In genomic region chr4:98960243-98960642, GRCm38 (mm10) we compare ENCODE assay signal across 23 mouse cellular contexts. TPM values are rescaled to one million over a fixed set of nuclear protein-coding genes. Genes with fewer than 3 reads are reported as not detected.
A peak's percentile ranks its signal among the peaks of the same experiment; 100 is the strongest.
DNase-seq lines count a peak whose midpoint lies in the region; ATAC-seq and TF ChIP-seq lines count a peak whose summit lies in the region.
"Had no signal": no experiment of that assay in that cellular context is flagged by ENCODE, and none has a peak within 500 bp of the region (broad histone marks: within the 10 kb centered on the region; RNA-seq: fewer than 3 reads in every experiment).

No protein-coding gene starts in this region.

- TF ChIP-seq CTCF in kidney, postnatal 0 days (IDR thresholded peaks at IDR 0.05; ENCODE audit: low read depth) = no peak
- TF ChIP-seq CTCF in left cerebral cortex, adult 2 months (IDR thresholded peaks at IDR 0.05) = no peak

- no peak overlapping the region for H3K4me2 ChIP-seq in intestine, embryonic 16.5 days (ENCODE audit: low read depth, low read length)
- no peak overlapping the region for H3K4me2 ChIP-seq in intestine, embryonic 15.5 days (replicated peaks)
- H3K4me2 ChIP-seq in kidney, postnatal 0 days (ENCODE audit: low read length) = no peak overlapping the region
- no peak overlapping the region for H3K4me2 ChIP-seq in liver, embryonic 15.5 days
- H3K4me2 ChIP-seq: embryonic facial prominence, embryonic 15.5 days; heart, embryonic 13.5 days; hindbrain, embryonic 13.5 days; limb, embryonic 12.5 days; lung, embryonic 14.5 days; midbrain, embryonic 12.5 days; neural tube, embryonic 15.5 days had no signal

- DNase-seq in kidney, adult 18-20 months = peak; percentile 50
- peak; percentile 2 for DNase-seq in kidney, postnatal 0 days (ENCODE audit: low spot score)
- DNase-seq in right cerebral cortex, postnatal 14 days = no peak
- no peak for DNase-seq in left cerebral cortex, adult 2 months (ENCODE audit: extremely low spot score in 1 of 2, low spot score in 2 of 2)
- no peak for DNase-seq in heart, postnatal 36 days
- DNase-seq: adrenal gland, postnatal 25 days; cerebellum, adult 8-10 months; gastrocnemius, postnatal 10 days; heart, postnatal 14 days; layer of hippocampus, postnatal 36 days; lung, embryonic 14.5 days; spleen, adult 18-20 months had no signal

- intact Hi-C loops in left cerebral cortex, adult 2 months (cut with DNase I) = no loop called here
- intact Hi-C loops in heart, postnatal 36 days (cut with DNase I) = no loop called here

- peak; percentile 80 for ATAC-seq in intestine, embryonic 16.5 days
- no peak for ATAC-seq in intestine, embryonic 15.5 days
- ATAC-seq in kidney, postnatal 0 days (replicated peaks; ENCODE audit: low FRiP score, low read depth) = peak; percentile 68
- ATAC-seq in liver, embryonic 15.5 days (ENCODE audit: insufficient read depth) = peak; percentile 90
- ATAC-seq: forebrain, embryonic 14.5 days had no signal

- no peak overlapping the region for H3K4me3 ChIP-seq in intestine, embryonic 16.5 days (ENCODE audit: low read length)
- no peak overlapping the region for H3K4me3 ChIP-seq in intestine, embryonic 15.5 days (replicated peaks)
- H3K4me3 ChIP-seq in kidney, postnatal 0 days (replicated peaks; ENCODE audit: low read depth, low read length) = no peak overlapping the region
- no peak overlapping the region for H3K4me3 ChIP-seq in liver, embryonic 15.5 days (replicated peaks)
- no peak overlapping the region for H3K4me3 ChIP-seq in left cerebral cortex, adult 2 months
- H3K4me3 ChIP-seq: embryonic facial prominence, embryonic 15.5 days; heart, embryonic 13.5 days; hindbrain, embryonic 13.5 days; layer of hippocampus, adult 2 months; limb, embryonic 12.5 days; midbrain, embryonic 12.5 days; neural tube, embryonic 15.5 days had no signal

- H3K9me3 ChIP-seq in intestine, embryonic 16.5 days (ENCODE audit: control insufficient read depth, low read length) = no peaks in the 10 kb centered on the region
- no peaks in the 10 kb centered on the region for H3K9me3 ChIP-seq in intestine, embryonic 15.5 days
- no peaks in the 10 kb centered on the region for H3K9me3 ChIP-seq in kidney, postnatal 0 days (replicated peaks; ENCODE audit: low read length)
- no peaks in the 10 kb centered on the region for H3K9me3 ChIP-seq in liver, embryonic 15.5 days (replicated peaks)
- H3K9me3 ChIP-seq: embryonic facial prominence, embryonic 15.5 days; heart, embryonic 13.5 days; hindbrain, embryonic 13.5 days; limb, embryonic 12.5 days; midbrain, embryonic 12.5 days; neural tube, embryonic 15.5 days had no signal

- H3K4me1 ChIP-seq in intestine, embryonic 16.5 days (ENCODE audit: control insufficient read depth, insufficient read depth, low read length) = no peaks in the 10 kb centered on the region
- no peaks in the 10 kb centered on the region for H3K4me1 ChIP-seq in intestine, embryonic 15.5 days (replicated peaks)
- no peaks in the 10 kb centered on the region for H3K4me1 ChIP-seq in kidney, postnatal 0 days (replicated peaks; ENCODE audit: insufficient read depth, low read length)
- no peaks in the 10 kb centered on the region for H3K4me1 ChIP-seq in liver, embryonic 15.5 days (replicated peaks)
- H3K4me1 ChIP-seq: embryonic facial prominence, embryonic 15.5 days; heart, embryonic 13.5 days; hindbrain, embryonic 13.5 days; limb, embryonic 12.5 days; midbrain, embryonic 12.5 days; neural tube, embryonic 15.5 days had no signal

- no peak overlapping the region for H3K27ac ChIP-seq in intestine, embryonic 16.5 days (ENCODE audit: low read length)
- no peak overlapping the region for H3K27ac ChIP-seq in intestine, embryonic 15.5 days
- H3K27ac ChIP-seq in kidney, postnatal 0 days = no peak overlapping the region
- H3K27ac ChIP-seq in liver, embryonic 15.5 days (replicated peaks) = 0 out of 2 replicates have a peak overlapping the region, but pooled peaks have one; percentile 33
- no peak overlapping the region for H3K27ac ChIP-seq in left cerebral cortex, adult 2 months
- H3K27ac ChIP-seq: embryonic facial prominence, embryonic 15.5 days; heart, embryonic 13.5 days; hindbrain, embryonic 13.5 days; layer of hippocampus, adult 2 months; limb, embryonic 12.5 days; midbrain, embryonic 12.5 days; neural tube, embryonic 15.5 days had no signal

- peaks cover 6% of the 10 kb centered on the region; the same call in 1 of the 2 replicates for H3K36me3 ChIP-seq in intestine, embryonic 16.5 days (ENCODE audit: control insufficient read depth, insufficient read depth, low read length)
- 0 out of 2 replicates have a peak, but pooled peaks cover 21% of the 10 kb centered on the region for H3K36me3 ChIP-seq in intestine, embryonic 15.5 days
- peaks cover 33% of the 10 kb centered on the region; the same call in 1 of the 2 replicates for H3K36me3 ChIP-seq in kidney, postnatal 0 days (ENCODE audit: insufficient read depth, low read length)
- peaks cover 20% of the 10 kb centered on the region for H3K36me3 ChIP-seq in liver, embryonic 15.5 days (replicated peaks)

- WGBS in intestine, embryonic 16.5 days = 83% methylated on average over 3 of the region's 3 CpGs
- 91% methylated on average over 3 of the region's 3 CpGs for WGBS in intestine, embryonic 15.5 days
- 82% methylated on average over 3 of the region's 3 CpGs for WGBS in kidney, postnatal 0 days
- 58% methylated on average over 3 of the region's 3 CpGs for WGBS in liver, embryonic 15.5 days (ENCODE audit: insufficient replicate concordance)

- H3K27me3 ChIP-seq in intestine, embryonic 16.5 days (replicated peaks; ENCODE audit: control insufficient read depth, insufficient read depth, low read length) = no peaks in the 10 kb centered on the region
- H3K27me3 ChIP-seq in intestine, embryonic 15.5 days (replicated peaks) = no peaks in the 10 kb centered on the region
- no peaks in the 10 kb centered on the region for H3K27me3 ChIP-seq in kidney, postnatal 0 days (ENCODE audit: insufficient read depth, low read length)
- H3K27me3 ChIP-seq in liver, embryonic 15.5 days = no peaks in the 10 kb centered on the region
- H3K27me3 ChIP-seq: embryonic facial prominence, embryonic 15.5 days; heart, embryonic 13.5 days; hindbrain, embryonic 13.5 days; limb, embryonic 12.5 days; midbrain, embryonic 12.5 days; neural tube, embryonic 15.5 days had no signal

- no peak overlapping the region for H3K9ac ChIP-seq in intestine, embryonic 16.5 days (ENCODE audit: low read depth, low read length)
- H3K9ac ChIP-seq in intestine, embryonic 15.5 days = no peak overlapping the region
- H3K9ac ChIP-seq in kidney, postnatal 0 days (ENCODE audit: low read depth, low read length) = no peak overlapping the region
- no peak overlapping the region for H3K9ac ChIP-seq in liver, embryonic 15.5 days
- H3K9ac ChIP-seq: embryonic facial prominence, embryonic 15.5 days; heart, embryonic 13.5 days; hindbrain, embryonic 13.5 days; limb, embryonic 12.5 days; lung, embryonic 14.5 days; midbrain, embryonic 12.5 days; neural tube, embryonic 15.5 days had no signal

RNA-seq across cellular contexts. Expression of gene Usp1, which starts 36.6 kb away (rescaled TPM):
- polyA plus RNA-seq in intestine, embryonic 16.5 days (2015; fragmentation: Nextera tagmentation; extraction: Ambion mirVana) = 50.4 and 51.2 TPM in 2 replicates
- 90.1 and 107 TPM in 2 replicates for polyA plus RNA-seq in intestine, embryonic 15.5 days (2015; fragmentation: Nextera tagmentation; extraction: Ambion mirVana)
- polyA plus RNA-seq in kidney, postnatal 0 days (2015; fragmentation: Nextera tagmentation; extraction: Ambion mirVana) = 73.0 and 83.7 TPM in 2 replicates
- polyA plus RNA-seq in liver, embryonic 15.5 days (2015; fragmentation: Nextera tagmentation; extraction: Ambion mirVana) = 57.9 and 61.3 TPM in 2 replicates
- 10 to 100 TPM; 21.3 to 21.5 TPM for total RNA-seq in left cerebral cortex, adult 2 months (2021)
- total RNA-seq in heart, postnatal 36 days (2021) = 10 to 100 TPM; 15.6 to 18.7 TPM

Comparison
In these comparisons a context has a peak if more than half of its experiments do, and no peak if none do; other contexts are left out.
1. DNase-seq: peak in kidney, adult 18-20 months (single experiment) and kidney, postnatal 0 days (single experiment); none in right cerebral cortex, postnatal 14 days (single experiment), left cerebral cortex, adult 2 months (0 of 2) and heart, postnatal 36 days (0 of 2).